Mouse (Mus musculus): ENCODE data around the gene Ccdc182.

Ccdc182 gene

GRCm38 (mm10) chr11:88281428-88282119, 12.3 kb upstream of the Ccdc182 start:
- peak; percentile 12 for DNase-seq (ENCODE audit: low read depth)

DNA sequence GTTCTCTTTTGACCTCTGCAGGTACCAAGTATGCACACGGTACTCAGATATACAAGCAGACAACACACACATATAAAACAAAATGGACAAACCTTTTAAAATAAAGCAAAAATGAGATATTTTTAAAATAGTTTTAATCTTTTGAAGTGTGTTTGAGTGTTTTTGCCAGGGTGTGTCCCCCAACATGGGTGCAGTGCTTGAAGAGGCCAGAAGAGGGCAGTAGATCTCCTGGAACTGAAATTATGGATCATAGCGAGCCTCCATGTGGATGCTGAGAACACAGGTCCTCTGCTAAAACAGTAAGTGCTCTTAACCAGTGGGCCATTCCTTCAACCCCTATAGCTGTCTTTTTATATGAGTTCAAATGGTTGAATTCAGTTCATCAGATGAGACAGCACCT, 11.3 kb upstream of the Ccdc182 start:
- DNase-seq (ENCODE audit: low read depth): no peak

GRCm38 (mm10) chr11:88286019-88286418, 7.8 kb upstream of the Ccdc182 start:
- peak; percentile 32 for DNase-seq (ENCODE audit: low read depth)

GRCm38 (mm10) chr11:88288400-88288799, 5.5 kb upstream of the Ccdc182 start:
- DNase-seq (ENCODE audit: low read depth): no peak

DNA sequence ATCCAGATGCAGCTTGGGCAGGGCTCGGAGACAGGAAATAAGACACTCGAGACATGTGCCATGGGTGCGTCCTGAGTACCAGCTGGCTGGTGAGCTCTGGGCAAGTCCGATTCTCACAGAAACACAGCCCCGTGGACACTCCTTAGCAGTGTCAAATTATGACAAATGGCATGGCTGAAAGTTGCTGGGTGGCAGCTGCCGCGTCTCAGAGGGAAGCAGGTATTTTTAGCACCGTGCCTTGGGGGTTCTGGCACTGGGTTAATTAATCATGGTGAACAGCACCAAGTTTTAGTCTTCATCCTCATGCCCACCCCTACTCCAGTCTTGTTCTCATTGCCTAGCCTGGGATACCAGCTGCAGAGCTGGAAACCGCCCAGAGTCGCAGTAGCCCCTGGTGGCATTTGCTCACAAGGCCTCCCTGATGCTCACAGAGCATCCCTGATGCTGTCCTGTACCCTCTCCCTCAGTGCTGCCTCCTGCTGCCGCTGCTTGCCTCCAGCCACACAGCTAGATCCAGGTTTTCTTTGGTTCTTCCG, 5.0 kb upstream of the Ccdc182 start:
- no peak for DNase-seq (ENCODE audit: low read depth)

GRCm38 (mm10) chr11:88291245-88291644, 2.6 kb upstream of the Ccdc182 start:
- no peak for DNase-seq (ENCODE audit: low read depth)

DNA sequence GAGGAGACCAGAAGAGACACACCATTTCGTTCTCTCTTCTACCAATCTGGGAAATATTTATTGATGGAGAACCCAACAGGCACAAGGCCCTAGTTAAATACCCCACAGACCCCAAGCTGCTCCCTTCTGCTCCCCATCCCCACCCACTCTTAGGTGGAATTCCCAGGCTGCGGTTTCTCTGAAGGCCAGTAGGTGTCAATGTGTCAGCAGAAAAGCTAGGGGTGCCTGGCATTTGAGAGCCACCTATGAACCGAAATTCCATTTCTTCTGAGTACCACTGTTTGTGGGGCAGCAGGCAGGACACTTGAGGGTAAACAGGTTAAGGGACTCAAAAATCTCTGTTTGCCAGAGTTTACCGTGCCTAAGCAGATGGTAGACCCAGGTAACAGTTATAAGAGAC, 2.2 kb upstream of the Ccdc182 start:
- peak; percentile 64 for DNase-seq (ENCODE audit: low read depth)

GRCm38 (mm10) chr11:88294394-88294710, 494 bp downstream of the Ccdc182 start:
- no peak for DNase-seq (ENCODE audit: low read depth)

DNA sequence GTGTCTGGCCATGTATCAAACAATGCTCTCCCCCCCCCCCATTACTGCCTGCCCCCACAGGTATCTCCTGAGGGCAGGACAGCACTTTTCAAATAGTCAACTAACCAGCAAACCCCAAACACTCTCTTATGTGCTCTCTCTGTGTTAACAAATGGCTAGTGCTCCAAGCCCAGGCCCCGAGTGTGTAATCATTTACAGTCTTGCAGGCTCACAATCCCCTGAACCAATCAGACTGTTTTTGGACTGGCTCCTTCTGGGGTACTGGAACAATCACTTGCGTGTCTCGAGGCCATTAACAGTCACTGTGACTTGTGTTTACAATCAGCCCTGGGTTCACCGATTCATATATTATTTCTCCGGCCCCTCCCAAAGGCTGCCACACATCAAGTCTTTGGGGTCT, 1.4 kb downstream of the Ccdc182 start:
- DNase-seq (ENCODE audit: low read depth): no peak

- DNase-seq (ENCODE audit: low read depth): peak; percentile 72
Measured at GRCm38 (mm10) chr11:88297526-88297925, 3.7 kb downstream of the Ccdc182 start.

- no peak for DNase-seq (ENCODE audit: low read depth)
Measured at GRCm38 (mm10) chr11:88299345-88299744, 5.5 kb downstream of the Ccdc182 start.

- DNase-seq (ENCODE audit: low read depth): no peak
Measured at GRCm38 (mm10) chr11:88301619-88302018, 7.8 kb downstream of the Ccdc182 start.

DNA sequence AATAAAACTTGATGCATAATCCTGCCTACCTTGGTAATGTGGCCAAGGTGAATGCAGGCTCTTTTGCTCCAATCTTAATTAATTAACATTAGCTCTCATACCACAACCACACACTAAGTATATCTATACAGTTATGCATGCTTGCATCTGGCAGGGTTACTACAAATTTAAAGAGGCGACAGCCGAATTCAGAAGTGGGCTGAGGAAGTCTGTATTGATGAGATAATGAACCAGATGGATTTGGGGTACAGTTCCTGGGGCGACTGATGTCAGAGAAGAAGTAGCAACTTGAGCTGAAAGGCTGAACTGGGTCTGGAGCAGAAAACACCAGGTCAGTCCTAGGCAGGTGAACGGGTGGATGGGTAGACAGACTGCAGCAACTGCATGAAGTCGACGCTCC, 11.9 kb downstream of the Ccdc182 start:
- no peak for DNase-seq (ENCODE audit: low read depth)

DNA sequence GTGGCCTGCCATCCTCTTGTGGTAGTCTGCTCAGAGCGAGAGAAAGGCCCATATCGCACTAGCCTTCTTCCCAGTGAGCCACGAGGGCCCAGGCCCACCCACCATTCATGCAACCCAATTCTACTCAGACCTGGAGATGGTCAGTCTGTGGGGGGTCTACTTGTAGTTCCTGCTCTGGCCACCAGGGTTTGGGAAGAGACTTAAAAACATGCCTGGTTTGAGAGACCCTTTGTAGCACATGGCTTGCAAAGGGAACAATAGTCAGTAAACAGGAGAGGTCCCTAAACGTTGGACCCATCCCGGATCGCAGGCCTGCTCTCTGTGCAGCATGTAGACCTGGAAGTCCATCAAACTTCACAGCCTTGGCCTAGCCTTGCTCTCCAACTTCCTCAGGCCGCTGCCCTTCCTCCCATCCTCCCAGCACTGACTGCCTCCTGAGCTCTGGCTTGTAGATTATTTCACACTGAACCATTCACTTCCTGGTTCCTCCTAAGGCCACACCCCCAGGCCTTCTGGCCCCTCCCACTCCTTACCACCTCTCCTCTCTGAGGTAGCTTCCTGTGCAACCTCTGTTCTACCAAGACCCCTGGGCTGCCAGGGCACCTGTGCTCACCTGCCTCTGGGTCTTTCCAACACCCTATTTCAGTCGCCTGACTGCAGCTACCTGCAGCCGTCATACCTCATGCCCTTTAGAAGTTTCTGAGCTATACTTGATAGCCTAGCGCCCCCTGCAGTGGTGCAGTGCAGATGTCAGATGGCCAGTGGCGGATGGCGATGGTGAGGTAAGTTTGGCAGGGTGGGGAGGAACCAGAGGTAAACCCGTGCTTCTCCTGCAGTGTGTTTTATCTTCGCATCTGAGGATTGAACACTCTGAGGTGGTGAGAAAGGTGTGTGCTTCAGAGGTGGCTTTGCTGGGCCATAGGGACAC, 14.0 kb downstream of the Ccdc182 start:
- DNase-seq (ENCODE audit: low read depth): peak; percentile 34

- no peak for DNase-seq (ENCODE audit: low read depth)
Measured at GRCm38 (mm10) chr11:88309059-88309700, 15.3 kb downstream of the Ccdc182 start.

DNA sequence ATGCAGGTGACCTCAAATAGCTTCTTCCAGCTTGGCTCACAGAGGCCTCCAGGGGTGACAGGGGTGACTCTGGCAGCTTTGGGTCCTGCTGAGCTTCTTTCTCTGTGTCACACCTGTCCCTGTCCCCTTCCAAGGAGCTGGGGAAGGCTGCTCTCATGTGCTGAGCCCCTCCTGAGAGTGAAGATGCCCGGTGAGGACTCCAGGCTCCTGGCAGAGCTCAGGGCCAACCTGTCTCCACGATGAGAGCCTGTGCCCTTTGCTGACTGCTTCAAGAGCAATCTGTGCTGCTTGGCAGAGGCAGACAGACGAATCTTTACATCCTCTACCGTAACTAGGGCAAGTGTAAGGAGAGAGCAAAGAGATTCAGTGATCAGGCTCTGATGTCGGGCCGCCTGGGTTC, 16.9 kb downstream of the Ccdc182 start:
- DNase-seq (ENCODE audit: low read depth): no peak

GRCm38 (mm10) chr11:88311606-88312005, 17.7 kb downstream of the Ccdc182 start:
- no peak for DNase-seq (ENCODE audit: low read depth)

GRCm38 (mm10) chr11:88313512-88313911, 19.7 kb downstream of the Ccdc182 start:
- DNase-seq (ENCODE audit: low read depth): no peak

- no peak for DNase-seq (ENCODE audit: low read depth)
Measured at GRCm38 (mm10) chr11:88314471-88314870, 20.6 kb downstream of the Ccdc182 start.

DNA sequence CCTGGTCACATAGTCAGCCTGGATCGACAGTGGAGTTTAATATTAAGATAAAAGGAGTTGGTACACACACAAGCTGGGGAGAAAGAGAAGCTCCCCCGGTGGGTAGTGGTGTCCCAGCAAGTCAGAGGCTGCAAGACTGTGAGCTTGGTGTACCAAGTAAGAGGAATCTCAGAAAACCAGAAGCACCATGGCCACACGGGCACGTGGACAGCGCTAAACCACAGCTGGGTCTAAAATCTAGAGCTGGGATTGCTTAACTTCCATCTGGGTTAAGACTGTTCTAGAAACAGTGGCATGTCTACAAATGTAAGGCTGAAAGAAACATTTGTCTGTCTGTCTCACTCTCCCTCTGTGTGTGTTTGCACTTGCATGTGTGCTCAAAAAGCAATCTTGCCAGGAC, 21.5 kb downstream of the Ccdc182 start:
- no peak for DNase-seq (ENCODE audit: low read depth)

DNA sequence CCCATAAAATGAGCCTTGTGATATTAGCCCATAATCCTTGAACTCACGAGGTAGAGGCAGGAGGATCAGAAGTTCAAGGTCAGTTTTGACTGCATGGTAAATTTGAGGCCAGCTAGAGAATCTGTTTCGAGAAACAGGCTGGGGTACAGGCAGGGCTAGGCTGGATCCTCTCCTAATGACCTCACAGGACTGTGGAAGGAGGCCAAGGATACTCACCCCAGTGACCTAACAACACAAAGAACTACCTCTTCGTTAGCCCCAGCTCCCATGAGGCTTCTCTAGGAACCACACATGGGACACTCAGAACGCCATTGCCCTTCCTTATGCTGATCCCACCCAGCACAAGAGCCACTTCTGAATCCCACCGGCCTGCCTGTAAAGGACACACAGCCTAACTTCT, 25.0 kb downstream of the Ccdc182 start:
- DNase-seq (ENCODE audit: low read depth): no peak

GRCm38 (mm10) chr11:88327016-88327415, 33.2 kb downstream of the Ccdc182 start:
- DNase-seq (ENCODE audit: low read depth): no peak
